Mouse (Mus musculus): ENCODE measurements around the gene Lgals1.

DNA sequence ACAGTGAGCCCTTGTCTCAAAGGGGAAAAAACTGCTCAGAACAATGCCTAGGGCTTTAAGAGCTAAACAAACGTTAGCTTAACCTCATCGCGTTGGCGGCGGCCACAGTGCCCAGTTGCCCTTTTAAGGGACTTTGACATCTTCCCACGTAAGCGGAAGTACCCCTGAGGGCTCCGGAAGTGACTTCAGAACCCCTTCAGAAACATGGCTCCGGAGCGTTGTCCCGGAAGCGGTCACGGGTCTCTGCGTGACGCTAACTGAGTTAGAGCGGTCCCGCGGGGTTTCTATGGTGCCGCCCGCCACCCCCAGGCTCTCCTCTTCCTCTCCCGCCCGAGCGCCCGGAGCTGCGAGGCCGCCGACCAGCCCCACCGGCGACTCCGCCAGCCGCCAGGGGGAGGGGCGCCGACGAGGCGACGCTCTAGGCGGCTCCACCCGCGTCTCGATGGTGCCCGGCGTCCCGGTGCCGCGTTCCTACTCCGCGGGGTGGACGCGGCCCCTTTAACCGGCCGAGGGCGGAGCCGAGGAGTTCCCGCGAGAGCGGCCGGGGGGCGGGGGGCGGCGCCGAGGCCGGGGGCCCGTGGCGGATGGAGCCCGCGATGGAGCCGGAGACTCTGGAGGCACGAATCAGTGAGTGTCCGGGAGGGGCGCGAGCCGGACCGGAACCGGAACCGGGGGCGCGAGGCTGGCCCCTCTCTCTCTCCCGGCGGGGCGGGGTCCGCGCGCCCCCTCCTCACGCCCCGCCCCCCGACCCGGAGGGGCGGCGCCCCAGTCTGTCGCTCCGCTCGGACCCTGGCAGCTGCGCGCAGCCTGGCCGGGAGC lies 49.3 kb upstream of the Lgals1 start, which contains the start of gene Gga1:
- TF ChIP-seq CTCF (IDR thresholded peaks at IDR 0.05; ENCODE audit: low read depth) = peak; percentile 29
- TF ChIP-seq EP300 (IDR thresholded peaks at IDR 0.05; ENCODE audit: low read depth) = peak; percentile 51
